Mouse (Mus musculus) intestine, postnatal 0 days (tissue): ENCODE data around the gene Pde11a. TPM values are rescaled to one million over a fixed set of nuclear protein-coding genes. Genes with fewer than 3 reads are reported as not detected.
A peak's percentile ranks its signal among the peaks of the same experiment; 100 is the strongest.
"Not testable (repeated sequence)": the region's sequence is repeated elsewhere in the genome, so short reads cannot be mapped to it uniquely, and the experiment has no call there.

Experiments
- ATAC-seq: fragments of 200-750 bp; cut with Nextera tagmentation; 2 replicates; pipeline ENCODE4 v1.8.0; 2017; ENCODE audit warnings: mild to moderate bottlenecking, moderate TSS enrichment, moderate library complexity
- H3K27ac ChIP-seq: fragments of 300-500 bp; sonication (generic); 2 replicates; pipeline ENCODE4 v1.5.1; 2014; ENCODE audit warnings: mild to moderate bottlenecking, low read depth, low read length, moderate library complexity
- H3K27me3 ChIP-seq: fragments of 300-500 bp; sonication (generic); replicated peaks from 2 replicates; pipeline ENCODE4 v1.6.1; 2014; ENCODE audit warnings: low read length, mixed read lengths; ENCODE audit not compliant: control insufficient read depth, insufficient read depth
- H3K36me3 ChIP-seq: fragments of 300-500 bp; sonication (generic); 2 replicates; pipeline ENCODE4 v1.6.1; 2014; ENCODE audit warnings: mild to moderate bottlenecking, moderate library complexity; ENCODE audit not compliant: control insufficient read depth, insufficient read depth
- H3K4me1 ChIP-seq: fragments of 300-500 bp; sonication (generic); replicated peaks from 2 replicates; pipeline ENCODE4 v1.6.1; 2014; ENCODE audit warnings: antibody characterized with exemption, low read length, mixed read lengths; ENCODE audit not compliant: control insufficient read depth, insufficient read depth
- H3K4me2 ChIP-seq: fragments of 300-500 bp; sonication (generic); replicated peaks from 2 replicates; pipeline ENCODE4 v1.6.1; 2014; ENCODE audit warnings: low read depth, mild to moderate bottlenecking, moderate library complexity
- H3K4me3 ChIP-seq: fragments of 300-500 bp; sonication (generic); 2 replicates; pipeline ENCODE4 v1.5.1; 2014; ENCODE audit warnings: low read depth, low read length
- H3K9ac ChIP-seq: fragments of 300-500 bp; sonication (generic); 2 replicates; pipeline ENCODE4 v1.6.1; 2014; ENCODE audit warnings: mild to moderate bottlenecking, low read depth, low read length
- H3K9me3 ChIP-seq: fragments of 300-500 bp; sonication (generic); 2 replicates; pipeline ENCODE4 v1.6.1; 2016; ENCODE audit warnings: mixed run types; ENCODE audit not compliant: control insufficient read depth
- CTCF ChIP-seq: sonication (generic); IDR thresholded peaks from 2 replicates; pipeline ENCODE4 v1.5.1; 2016; ENCODE audit warnings: low read depth, mild to moderate bottlenecking, control low read depth, antibody characterized with exemption, moderate library complexity
- WGBS: fragments of 180-500 bp; shearing (Covaris S2); extraction: QIAGEN DNeasy Blood & Tissue Kit; methylation state at CpG from one replicate; pipeline ENCODE4 v1.1.7; 2014; 5-methylcytosine and 5-hydroxymethylcytosine counted together
- polyA plus RNA-seq: library from polyadenylated mRNA; unstranded; fragments of >200 nt; fragmentation: Nextera tagmentation; extraction: Ambion mirVana; gene quantifications from 2 replicates; pipeline ENCODE4 v1.2.1, GENCODE M21; 2015

The Pde11a gene
- polyA plus RNA-seq, 1 experiment from 2014 or later, result 0.17 TPM

GRCm38 (mm10) chr2:75988378-75988777, 350.2 kb downstream of the Pde11a start:
- no peak for TF ChIP-seq CTCF
- ATAC-seq, result no peak
- Histone ChIP-seq H3K9me3 (no peaks in the 10 kb centered on the region), H3K27ac (no peak overlapping the region), H3K27me3 (no peaks in the 10 kb centered on the region), H3K4me3 (no peak overlapping the region), H3K36me3 (no peaks in the 10 kb centered on the region), H3K9ac (no peak overlapping the region), H3K4me1 (no peaks in the 10 kb centered on the region), H3K4me2 (no peak overlapping the region)
- 26% methylated on average over 4 of the region's 4 CpGs for WGBS

GRCm38 (mm10) chr2:75987739-75988138, 350.8 kb downstream of the Pde11a start:
- no peak overlapping the region for H3K27ac ChIP-seq
- WGBS, result 70% methylated on average over 9 of the region's 9 CpGs

GRCm38 (mm10) chr2:75985124-75985523, 353.4 kb downstream of the Pde11a start:
- WGBS, result 2% methylated on average over 2 of the region's 2 CpGs
- TF ChIP-seq CTCF, result peak; percentile 99
- Histone ChIP-seq H3K27me3 (no peaks in the 10 kb centered on the region), H3K36me3 (no peaks in the 10 kb centered on the region), H3K9ac (no peak overlapping the region), H3K9me3 (no peaks in the 10 kb centered on the region), H3K4me3 (no peak overlapping the region), H3K4me2 (no peak overlapping the region), H3K4me1 (no peaks in the 10 kb centered on the region), H3K27ac (no peak overlapping the region)
- peak; percentile 67 for ATAC-seq

More at GRCm38 (mm10) chr2:75987739-75988138, 350.8 kb downstream of the Pde11a start:
- H3K36me3 ChIP-seq, result no peaks in the 10 kb centered on the region
- H3K4me1 ChIP-seq, result no peaks in the 10 kb centered on the region
- TF ChIP-seq CTCF, result no peak
- ATAC-seq, result no peak
- H3K4me3 ChIP-seq, result no peak overlapping the region
- H3K27me3 ChIP-seq, result no peaks in the 10 kb centered on the region
- no peak overlapping the region for H3K9ac ChIP-seq
- no peaks in the 10 kb centered on the region for H3K9me3 ChIP-seq
- H3K4me2 ChIP-seq, result no peak overlapping the region

- no peak for TF ChIP-seq CTCF
- Histone ChIP-seq H3K27me3 (no peaks in the 10 kb centered on the region), H3K4me3 (no peak overlapping the region), H3K4me2 (no peak overlapping the region), H3K36me3 (no peaks in the 10 kb centered on the region), H3K4me1 (no peaks in the 10 kb centered on the region), H3K27ac (no peak overlapping the region), H3K9me3 (no peaks in the 10 kb centered on the region), H3K9ac (no peak overlapping the region)
- 73% methylated on average over 3 of the region's 3 CpGs for WGBS
- no peak for ATAC-seq
Measured at GRCm38 (mm10) chr2:75983847-75984246, 354.7 kb downstream of the Pde11a start.

GRCm38 (mm10) chr2:75983091-75983490, 355.5 kb downstream of the Pde11a start:
- no peak overlapping the region for H3K9ac ChIP-seq
- no peak overlapping the region for H3K4me2 ChIP-seq
- WGBS, result 99% methylated on average over 3 of the region's 3 CpGs
- no peaks in the 10 kb centered on the region for H3K9me3 ChIP-seq
- H3K27ac ChIP-seq, result no peak overlapping the region
- no peaks in the 10 kb centered on the region for H3K27me3 ChIP-seq
- ATAC-seq, result no peak
- H3K4me3 ChIP-seq, result no peak overlapping the region
- H3K36me3 ChIP-seq, result no peaks in the 10 kb centered on the region
- no peak for TF ChIP-seq CTCF
- H3K4me1 ChIP-seq, result no peaks in the 10 kb centered on the region

- Histone ChIP-seq H3K27ac (no peak overlapping the region), H3K4me2 (no peak overlapping the region), H3K4me3 (no peak overlapping the region), H3K9me3 (no peaks in the 10 kb centered on the region), H3K27me3 (no peaks in the 10 kb centered on the region), H3K9ac (no peak overlapping the region), H3K36me3 (no peaks in the 10 kb centered on the region), H3K4me1 (no peaks in the 10 kb centered on the region)
- 95% methylated on average over 4 of the region's 4 CpGs for WGBS
- no peak for ATAC-seq
- TF ChIP-seq CTCF, result peak; percentile 30
Measured at GRCm38 (mm10) chr2:75982626-75983025, 355.9 kb downstream of the Pde11a start.

GRCm38 (mm10) chr2:75981440-75982081, 357.0 kb downstream of the Pde11a start, which contains the start of gene Ttc30a1:
Ttc30a1 (minus strand) TSS chr2:75981967.
- not testable (repeated sequence) for H3K4me1 ChIP-seq, H3K36me3 ChIP-seq, H3K27me3 ChIP-seq, H3K9me3 ChIP-seq
- ATAC-seq, result peak; percentile 76
- peak within 1 kb of the TSS; percentile 18; the same call in 1 of the 2 replicates for H3K9ac ChIP-seq
- H3K27ac ChIP-seq, result 0 out of 2 replicates have a peak within 1 kb of the TSS, but pooled peaks have one; percentile 35
- H3K4me3 ChIP-seq, result peak within 1 kb of the TSS; percentile 42
- 2% methylated on average over 28 of the region's 34 CpGs for WGBS
- H3K4me2 ChIP-seq, result peak within 1 kb of the TSS; percentile 70

- Histone ChIP-seq H3K4me2 (peak overlapping the region; percentile 70), H3K4me3 (peak overlapping the region; percentile 42), H3K9ac (0 out of 2 replicates have a peak overlapping the region, but pooled peaks have one; percentile 18)
- ATAC-seq, H3K4me1 ChIP-seq, H3K27ac ChIP-seq, H3K27me3 ChIP-seq, H3K9me3 ChIP-seq, H3K36me3 ChIP-seq: not testable (repeated sequence)
- WGBS, result 93% methylated on average over 13 of the region's 13 CpGs
Measured at GRCm38 (mm10) chr2:75980933-75981439, 357.6 kb downstream of the Pde11a start.

GRCm38 (mm10) chr2:75977752-75978368, 360.7 kb downstream of the Pde11a start, which contains the start of gene Ttc30a2:
Ttc30a2 (minus strand) TSS chr2:75978170.
- H3K4me3 ChIP-seq, H3K4me2 ChIP-seq, H3K36me3 ChIP-seq, H3K4me1 ChIP-seq, H3K27me3 ChIP-seq, H3K9me3 ChIP-seq, H3K9ac ChIP-seq, H3K27ac ChIP-seq: not testable (repeated sequence)
- ATAC-seq, result peak; percentile 44; the same call in 1 of the 2 replicates
- 34% methylated on average over 21 of the region's 24 CpGs for WGBS
